Mouse (Mus musculus) liver, embryonic 14.5 days (tissue): ENCODE measurements around the gene Btbd11.

Experiments
- CTCF ChIP-seq: IDR thresholded peaks from 2 replicates; pipeline ENCODE4 v1.5.1; 2016; ENCODE audit warnings: antibody characterized with exemption, low read depth, control low read depth
- EP300 ChIP-seq: IDR thresholded peaks from 2 replicates; pipeline ENCODE4 v1.6.1; 2016; ENCODE audit warnings: antibody characterized with exemption, low read depth

GRCm38 (mm10) chr10:85382981-85383380 is 3.6 kb upstream of the Btbd11 start:
- TF ChIP-seq CTCF (no peak), EP300 (no peak)
